Mouse (Mus musculus) stomach, embryonic 14.5 days (tissue): ENCODE measurements around the gene Ankrd45. TPM values are rescaled to one million over a fixed set of nuclear protein-coding genes. Genes with fewer than 3 reads are reported as not detected.
"Not testable (repeated sequence)": the region's sequence is repeated elsewhere in the genome, so short reads cannot be mapped to it uniquely, and the experiment has no call there.

Experiments
- ATAC-seq: fragments of 200-750 bp; cut with Nextera tagmentation; 2 replicates; pipeline ENCODE4 v1.8.0; 2017; ENCODE audit warnings: low read depth, moderate TSS enrichment; ENCODE audit not compliant: insufficient number of reproducible peaks, insufficient read depth, low FRiP score
- H3K27ac ChIP-seq: fragments of 300-500 bp; sonication (generic); 2 replicates; pipeline ENCODE4 v1.5.1; 2014; ENCODE audit warnings: mild to moderate bottlenecking, low read length, moderate library complexity, mixed read lengths
- H3K27me3 ChIP-seq: fragments of 300-500 bp; sonication (generic); 2 replicates; pipeline ENCODE4 v1.6.1; 2014; ENCODE audit warnings: low read length, control low read depth, mixed read lengths; ENCODE audit not compliant: control insufficient read depth, insufficient read depth
- H3K36me3 ChIP-seq: fragments of 300-500 bp; sonication (generic); 2 replicates; pipeline ENCODE4 v1.6.1; 2014; ENCODE audit warnings: mild to moderate bottlenecking, control low read depth, low read length, moderate library complexity, mixed read lengths; ENCODE audit not compliant: control insufficient read depth, insufficient read depth
- H3K4me1 ChIP-seq: fragments of 300-500 bp; sonication (generic); 2 replicates; pipeline ENCODE4 v1.6.1; 2014; ENCODE audit warnings: low read length, control low read depth, mixed read lengths; ENCODE audit not compliant: control insufficient read depth, insufficient read depth
- H3K4me2 ChIP-seq: fragments of 300-500 bp; sonication (generic); replicated peaks from 2 replicates; pipeline ENCODE4 v1.6.1; 2014; ENCODE audit warnings: low read depth, low read length, control low read depth
- H3K4me3 ChIP-seq: fragments of 300-500 bp; sonication (generic); 2 replicates; pipeline ENCODE4 v1.5.1; 2014; ENCODE audit warnings: low read depth, low read length, control low read depth
- H3K9ac ChIP-seq: fragments of 300-500 bp; sonication (generic); replicated peaks from 2 replicates; pipeline ENCODE4 v1.6.1; 2014; ENCODE audit warnings: low read depth, mild to moderate bottlenecking, control low read depth, low read length, moderate library complexity, mixed read lengths
- H3K9me3 ChIP-seq: fragments of 300-500 bp; sonication (generic); 2 replicates; pipeline ENCODE4 v1.6.1; 2016; ENCODE audit warnings: low read depth, low read length, control low read depth; ENCODE audit not compliant: control insufficient read depth
- WGBS: fragments of 180-500 bp; shearing (Covaris S2); extraction: QIAGEN DNeasy Blood & Tissue Kit; methylation state at CpG from one replicate; pipeline ENCODE4 v1.1.7; 2014; 5-methylcytosine and 5-hydroxymethylcytosine counted together
- polyA plus RNA-seq: library from polyadenylated mRNA; unstranded; fragments of >200 nt; fragmentation: Nextera tagmentation; extraction: Ambion mirVana; gene quantifications from 2 replicates; pipeline ENCODE4 v1.2.1, GENCODE M21; 2014

Gene Ankrd45
- polyA plus RNA-seq, 1 experiment from 2014 or later, result 1.9 TPM

GRCm38 (mm10) chr1:161195541-161196351 lies 53.3 kb downstream of the Ankrd45 start:
- H3K4me3 ChIP-seq, result peak overlapping the region; percentile 37
- H3K4me1 ChIP-seq, result no peaks in the 10 kb centered on the region
- peak; percentile 92 for ATAC-seq
- H3K4me2 ChIP-seq, result peak overlapping the region; percentile 42
- H3K9me3 ChIP-seq, result no peaks in the 10 kb centered on the region
- H3K9ac ChIP-seq, result 0 out of 2 replicates have a peak overlapping the region, but pooled peaks have one; percentile 2
- no peaks in the 10 kb centered on the region for H3K36me3 ChIP-seq
- no peak overlapping the region for H3K27ac ChIP-seq
- WGBS, result under 1% methylated on average over 16 of the region's 16 CpGs
- H3K27me3 ChIP-seq, result no peaks in the 10 kb centered on the region

GRCm38 (mm10) chr1:161196364-161196763 lies 53.9 kb downstream of the Ankrd45 start:
- Histone ChIP-seq H3K4me2 (peak overlapping the region; percentile 42), H3K4me3 (peak overlapping the region; percentile 37; the same call in 1 of the 2 replicates)
- WGBS, result 52% methylated on average over 11 of the region's 11 CpGs
- H3K27me3 ChIP-seq, ATAC-seq, H3K27ac ChIP-seq, H3K9ac ChIP-seq, H3K4me1 ChIP-seq, H3K36me3 ChIP-seq, H3K9me3 ChIP-seq: not testable (repeated sequence)

DNA sequence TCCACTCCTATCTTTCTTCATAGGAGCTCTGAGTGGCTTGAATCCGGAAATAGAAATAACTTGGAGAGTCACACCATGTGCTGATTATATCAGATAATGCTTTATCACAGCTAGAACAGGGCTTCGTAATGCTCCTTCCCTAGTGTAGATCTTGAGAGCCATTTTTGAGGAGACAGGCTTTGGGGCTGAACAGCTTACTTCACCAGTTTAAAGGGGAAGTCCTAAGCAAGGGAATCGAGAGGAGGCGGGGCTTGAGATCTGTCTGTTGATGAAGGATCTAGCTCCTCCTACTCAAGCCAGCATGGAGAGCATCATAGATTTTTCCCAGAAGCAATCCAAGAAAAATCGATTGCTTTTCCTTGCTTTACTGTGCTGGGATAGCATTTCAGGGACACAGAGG lies 57.4 kb downstream of the Ankrd45 start:
- Histone ChIP-seq H3K4me3 (no peak overlapping the region), H3K9me3 (no peaks in the 10 kb centered on the region), H3K27me3 (no peaks in the 10 kb centered on the region), H3K4me2 (no peak overlapping the region), H3K36me3 (no peaks in the 10 kb centered on the region), H3K9ac (no peak overlapping the region), H3K4me1 (no peaks in the 10 kb centered on the region), H3K27ac (no peak overlapping the region)
- ATAC-seq, result no peak
- whole genome bisulfite sequencing, result 72% methylated on average over 5 of the region's 5 CpGs

DNA sequence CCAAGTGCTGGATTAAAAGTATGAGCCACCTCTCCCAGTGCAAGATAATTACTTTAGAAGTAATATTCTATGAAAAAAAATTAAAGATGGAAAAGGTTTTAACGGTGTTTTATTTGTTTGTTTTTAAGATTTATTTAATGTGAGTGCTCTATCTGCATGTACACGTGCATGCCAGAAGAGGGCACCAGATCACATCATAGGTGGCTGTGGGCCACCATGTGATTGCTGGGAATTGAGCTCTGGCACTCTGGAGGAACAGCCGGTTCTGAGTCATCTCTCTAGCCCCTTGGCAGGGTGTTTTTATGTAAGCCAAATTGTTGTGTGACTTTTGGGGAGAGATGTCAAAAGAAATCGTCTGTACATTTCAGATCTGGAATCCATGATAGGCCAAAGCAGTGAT lies 72.0 kb downstream of the Ankrd45 start:
- WGBS, result 29% methylated on average over 4 of the region's 4 CpGs
- no peaks in the 10 kb centered on the region for H3K27me3 ChIP-seq
- H3K4me3 ChIP-seq, result no peak overlapping the region

GRCm38 (mm10) chr1:161219816-161220215 lies 77.3 kb downstream of the Ankrd45 start:
- H3K4me2 ChIP-seq, result no peak overlapping the region
- no peaks in the 10 kb centered on the region for H3K36me3 ChIP-seq
- no peak overlapping the region for H3K4me3 ChIP-seq
- H3K9ac ChIP-seq, result no peak overlapping the region
- ATAC-seq, result no peak
- no peaks in the 10 kb centered on the region for H3K27me3 ChIP-seq
- H3K27ac ChIP-seq, result no peak overlapping the region
- no peaks in the 10 kb centered on the region for H3K9me3 ChIP-seq
- 62% methylated on average over 3 of the region's 3 CpGs for WGBS
- no peaks in the 10 kb centered on the region for H3K4me1 ChIP-seq

More for the DNA sequence above, 72.0 kb downstream of the Ankrd45 start:
- no peaks in the 10 kb centered on the region for H3K4me1 ChIP-seq
- ATAC-seq, result no peak
- H3K9ac ChIP-seq, result no peak overlapping the region
- H3K36me3 ChIP-seq, result no peaks in the 10 kb centered on the region
- H3K4me2 ChIP-seq, result no peak overlapping the region
- H3K27ac ChIP-seq, result no peak overlapping the region
- H3K9me3 ChIP-seq, result no peaks in the 10 kb centered on the region

Other genes starting within 250 kb of the Ankrd45 start
- gene Rc3h1, start 236.3 kb upstream of the Ankrd45 start, polyA plus RNA-seq, result 14.5 and 15.0 TPM in 2 replicates
- gene Serpinc1, start 164.1 kb upstream of the Ankrd45 start, polyA plus RNA-seq, result 2.0 and 2.4 TPM in 2 replicates
- 12.7 and 14.1 TPM in 2 replicates for gene Zbtb37, start 107.8 kb upstream of the Ankrd45 start, polyA plus RNA-seq
- gene Dars2, start 72.0 kb upstream of the Ankrd45 start, polyA plus RNA-seq, result 26.1 and 31.2 TPM in 2 replicates
- gene Cenpl, start 72.0 kb upstream of the Ankrd45 start, polyA plus RNA-seq, result 28.7 and 32.7 TPM in 2 replicates
- gene Klhl20, start 11.2 kb upstream of the Ankrd45 start, polyA plus RNA-seq, result 18.9 and 19.0 TPM in 2 replicates
- gene Tex50, start 16.6 kb downstream of the Ankrd45 start, polyA plus RNA-seq, result not detected in 2 replicates
- gene Prdx6, start 108.5 kb downstream of the Ankrd45 start, polyA plus RNA-seq, result 396 and 432 TPM in 2 replicates